Mouse (Mus musculus) megakaryocyte, embryonic 14.5 days (primary cell): ENCODE data around the gene Grik5.

Experiments
- FLI1 ChIP-seq: IDR thresholded peaks from 2 replicates; pipeline ENCODE4 v1.6.1; 2012; ENCODE audit warnings: low read length, inconsistent platforms, mixed read lengths
- GATA1 ChIP-seq: IDR thresholded peaks from 3 replicates; pipeline ENCODE4 v1.6.1; 2012; ENCODE audit warnings: mixed read lengths, low read length, inconsistent platforms, borderline replicate concordance

- TF ChIP-seq GATA1, result no peak
- TF ChIP-seq FLI1, result no peak
These were observed at the start of gene Grik5, which contains the start of gene Zfp574 for GRCm38 (mm10) chr7:25071979-25072715.
